Mouse (Mus musculus) gastrocnemius, postnatal 36 days (tissue): ENCODE measurements around the gene Fam71e2. TPM values are rescaled to one million over a fixed set of nuclear protein-coding genes. Genes with fewer than 3 reads are reported as not detected.
A peak's percentile ranks its signal among the peaks of the same experiment; 100 is the strongest.
"Not testable (repeated sequence)": the region's sequence is repeated elsewhere in the genome, so short reads cannot be mapped to it uniquely, and the experiment has no call there.

Experiments used
- DNase-seq, 2 experiments: peaks; one replicate each; pipeline ENCODE4 v3.0.0; 2022
- intact Hi-C: fragments of 180-260 bp; cut with DNase I; formaldehyde crosslinking; loops from one replicate; pipeline ENCODE4 v1.15.1; 2025
- long read RNA-seq, 2 experiments: library from polyadenylated mRNA; stranded (forward); transcript quantifications; one replicate each; pipeline ENCODE4 v2.0.0; 2021
- total RNA-seq, 2 experiments: library from RNA; stranded (reverse); gene quantifications; 2 replicates each; pipeline ENCODE4 v1.2.3; 2021

Gene Fam71e2
- not detected for total RNA-seq
- long read RNA-seq, experiment 1, result 0 reads
- long read RNA-seq, experiment 2, result 0 reads

- no peak for DNase-seq
- intact Hi-C loops, result no loop called here
Measured at GRCm38 (mm10) chr7:4771202-4771601, at the start of gene Fam71e2. TSS of gene Fam71e2 (minus strand) at chr7:4771302.

- intact Hi-C loops, result loop anchor here (10.0 kb wide), 1 partner anchor 48 kb away; no protein-coding TSS in a partner anchor
- no peak for DNase-seq
Measured at GRCm38 (mm10) chr7:4816559-4816958, 45.5 kb upstream of the Fam71e2 start.

GRCm38 (mm10) chr7:4813105-4813791 lies 42.1 kb upstream of the Fam71e2 start:
- DNase-seq, result no peak
- intact Hi-C loops, result loop anchor here (10.0 kb wide), 1 partner anchor 52 kb away; no protein-coding TSS in a partner anchor

- peak; percentile 97 to 98 for DNase-seq
- intact Hi-C loops, result loop anchor here (10.0 kb wide), 1 partner anchor 52 kb away; no protein-coding TSS in a partner anchor
Measured at GRCm38 (mm10) chr7:4812303-4813104, 41.4 kb upstream of the Fam71e2 start, which contains the start of gene Ube2s. TSS of gene Ube2s (minus strand) at chr7:4812590.

- intact Hi-C loops, result loop anchor here (10.0 kb wide), 1 partner anchor 53 kb away; no protein-coding TSS in a partner anchor
- DNase-seq, result peak in 1 of 2 experiments; percentile 21
Measured at GRCm38 (mm10) chr7:4811842-4812302, 40.8 kb upstream of the Fam71e2 start.

GRCm38 (mm10) chr7:4811131-4811530 lies 40.0 kb upstream of the Fam71e2 start:
- DNase-seq, result not testable (repeated sequence)
- intact Hi-C loops, result loop anchor here (10.0 kb wide), 1 partner anchor 54 kb away; no protein-coding TSS in a partner anchor

GRCm38 (mm10) chr7:4806716-4807115 lies 35.6 kb upstream of the Fam71e2 start:
- intact Hi-C loops, result loop anchor here (5.0 kb wide), 1 partner anchor 244 kb away; no protein-coding TSS in a partner anchor

GRCm38 (mm10) chr7:4802247-4802646 lies 31.1 kb upstream of the Fam71e2 start:
- no peak for DNase-seq
- intact Hi-C loops, result loop anchor here (5.0 kb wide), 1 partner anchor 355 kb away; the partner anchor contains the start of gene Rdh13

More at GRCm38 (mm10) chr7:4806716-4807115, 35.6 kb upstream of the Fam71e2 start:
- no peak for DNase-seq

GRCm38 (mm10) chr7:4795767-4796433 lies 24.8 kb upstream of the Fam71e2 start:
- intact Hi-C loops, result loop anchor here (5.0 to 10.0 kb wide), 2 partner anchors 174 to 661 kb away; partner anchors contain the start of gene Leng8
- DNase-seq, result no peak

- intact Hi-C loops, result loop anchor here (5.0 to 10.0 kb wide), 2 partner anchors 172 to 660 kb away; partner anchors contain the start of gene Leng8
- DNase-seq, result no peak
Measured at GRCm38 (mm10) chr7:4794631-4795168, 23.6 kb upstream of the Fam71e2 start.

- no peak for DNase-seq
- intact Hi-C loops, result loop anchor here (10.0 kb wide), 1 partner anchor 659 kb away; the partner anchor contains the start of gene Leng8
Measured at GRCm38 (mm10) chr7:4793674-4794073, 22.6 kb upstream of the Fam71e2 start.

- DNase-seq, result not testable (repeated sequence)
- intact Hi-C loops, result loop anchor here (10.0 kb wide), 1 partner anchor 658 kb away; the partner anchor contains the start of gene Leng8
Measured at GRCm38 (mm10) chr7:4793248-4793647, 22.1 kb upstream of the Fam71e2 start.

GRCm38 (mm10) chr7:4792278-4793212 lies 21.4 kb upstream of the Fam71e2 start, which contains the start of gene Rpl28:
TSS of gene Rpl28 (plus strand) at chr7:4792874.
- peak; percentile 88 to 94 for DNase-seq
- intact Hi-C loops, result loop anchor here (10.0 kb wide), 1 partner anchor 658 kb away; the partner anchor contains the start of gene Leng8

GRCm38 (mm10) chr7:4789436-4789935 lies 18.4 kb upstream of the Fam71e2 start, which contains the start of gene Tmem238:
TSS of gene Tmem238 (minus strand) at chr7:4789656.
- intact Hi-C loops, result loop anchor here (2.0 kb wide), 1 partner anchor 49 kb away; the partner anchor contains the start of gene Kmt5c
- DNase-seq, result peak; percentile 60 to 62

GRCm38 (mm10) chr7:4788499-4789435 lies 17.7 kb upstream of the Fam71e2 start:
- peak; percentile 42 to 59 for DNase-seq
- intact Hi-C loops, result loop anchor here (2.0 kb wide), 1 partner anchor 48 kb away; the partner anchor contains the start of gene Kmt5c

GRCm38 (mm10) chr7:4783667-4784268 lies 12.7 kb upstream of the Fam71e2 start:
- DNase-seq, result no peak
- intact Hi-C loops, result no loop called here
